Mouse (Mus musculus): ENCODE measurements at regions not wholly inside any gene's neighbourhood (a gene's known extent, or its start where the extent isn't known, plus 50 kb on each side); places are given as distances from the start of the nearest gene placed in this dataset.

- peaks cover 80% of the 10 kb centered on the region for H3K27me3 ChIP-seq (ENCODE audit: insufficient read depth, poor library complexity, severe bottlenecking)
These were observed 74.1 kb upstream of the Prok2 start for GRCm38 (mm10) chr6:99800324-99800723.

DNA sequence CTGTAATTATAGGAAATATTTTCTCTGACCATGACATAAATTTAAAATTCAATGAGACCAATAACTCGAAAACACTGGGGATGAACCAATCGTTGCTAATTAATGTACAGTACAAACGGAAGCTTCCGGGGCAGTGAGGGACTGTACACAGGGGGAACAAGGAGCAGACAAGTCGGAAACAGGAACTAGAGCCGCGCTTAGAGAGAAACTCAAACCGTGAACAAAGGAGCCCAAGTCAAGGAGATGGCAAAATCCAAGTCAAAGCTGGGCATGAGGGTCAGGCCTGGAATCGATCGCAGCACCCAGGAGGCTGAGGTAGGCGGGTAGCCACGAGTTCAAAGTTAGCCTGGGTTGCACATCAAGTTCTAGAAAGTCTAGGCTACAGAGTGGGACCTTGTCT, 70.2 kb upstream of the Prok2 start:
- Histone ChIP-seq H3K27ac (no peak overlapping the region), H3K36me3 (no peaks in the 10 kb centered on the region), H3K4me3 (no peak overlapping the region), H3K4me1 (replicated peaks) (peaks cover 11% of the 10 kb centered on the region), H3K27me3 (ENCODE audit: insufficient read depth, poor library complexity, severe bottlenecking) (peaks cover 79% of the 10 kb centered on the region), H3K9me3 (no peaks in the 10 kb centered on the region)
- no peak for DNase-seq (ENCODE audit: low spot score)
- WGBS, result 92% methylated on average over 12 of the region's 12 CpGs

More at GRCm38 (mm10) chr6:99800324-99800723, 74.1 kb upstream of the Prok2 start:
- no peak for DNase-seq (ENCODE audit: low spot score)
- Histone ChIP-seq H3K27ac (no peak overlapping the region), H3K36me3 (no peaks in the 10 kb centered on the region), H3K4me1 (replicated peaks) (peaks cover 14% of the 10 kb centered on the region), H3K4me3 (no peak overlapping the region), H3K9me3 (no peaks in the 10 kb centered on the region)
- 71% methylated on average over 14 of the region's 14 CpGs for WGBS

DNA sequence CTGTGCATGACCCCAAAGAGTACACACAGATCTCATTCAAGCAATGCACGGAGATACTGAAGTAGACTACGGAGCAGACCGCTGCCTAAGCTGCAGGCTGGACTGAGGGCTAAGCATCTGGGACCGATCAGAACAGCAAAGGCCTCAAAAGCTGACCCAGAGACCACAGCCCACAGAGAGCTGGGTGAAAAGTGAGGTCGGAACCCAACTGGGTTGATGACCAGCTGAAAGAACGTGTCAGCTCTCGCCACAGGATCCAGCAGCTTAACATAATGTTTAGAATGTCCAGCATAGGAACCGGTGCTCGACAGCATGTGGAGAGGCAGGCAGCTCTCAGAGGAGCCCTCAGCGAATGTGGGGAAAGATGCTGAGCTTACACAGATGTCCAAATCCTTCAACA, 67.4 kb upstream of the Prok2 start:
- Histone ChIP-seq H3K9me3 (no peaks in the 10 kb centered on the region), H3K27ac (no peak overlapping the region), H3K36me3 (no peaks in the 10 kb centered on the region), H3K4me1 (replicated peaks) (peaks cover 11% of the 10 kb centered on the region), H3K27me3 (ENCODE audit: insufficient read depth, poor library complexity, severe bottlenecking) (peaks cover 70% of the 10 kb centered on the region), H3K4me3 (no peak overlapping the region)
- WGBS, result 34% methylated on average over 10 of the region's 10 CpGs
- peak; percentile 67 for DNase-seq (ENCODE audit: low spot score)

DNA sequence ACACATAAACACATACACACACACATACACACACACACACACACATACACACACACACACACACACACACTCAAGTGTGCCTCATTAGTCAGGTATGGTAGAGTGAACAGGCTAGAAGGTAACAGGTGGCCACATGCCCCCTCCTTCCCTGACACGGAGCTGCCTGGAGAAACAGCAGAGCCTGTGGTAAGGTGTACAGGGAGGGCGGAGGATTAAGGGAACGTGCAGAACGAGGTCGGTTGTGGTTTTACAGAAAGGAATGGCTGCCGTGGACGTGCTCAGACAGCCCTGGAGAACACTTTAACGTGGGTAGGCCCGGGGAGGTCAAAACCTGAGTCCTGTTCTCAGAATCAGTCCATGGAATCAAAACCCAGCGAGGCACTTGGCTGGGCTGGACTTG, 66.2 kb upstream of the Prok2 start:
- WGBS, result 64% methylated on average over 10 of the region's 10 CpGs

GRCm38 (mm10) chr6:99786977-99787376, 60.8 kb upstream of the Prok2 start:
- Histone ChIP-seq H3K9me3 (no peaks in the 10 kb centered on the region), H3K27me3 (ENCODE audit: insufficient read depth, poor library complexity, severe bottlenecking) (peaks cover 39% of the 10 kb centered on the region), H3K4me3 (no peak overlapping the region), H3K4me1 (replicated peaks) (no peaks in the 10 kb centered on the region), H3K27ac (no peak overlapping the region), H3K36me3 (no peaks in the 10 kb centered on the region)
- DNase-seq (ENCODE audit: low spot score), result no peak
- 91% methylated on average over 7 of the region's 7 CpGs for WGBS

More for the DNA sequence above, 66.2 kb upstream of the Prok2 start:
- Histone ChIP-seq H3K36me3 (no peaks in the 10 kb centered on the region), H3K4me3 (no peak overlapping the region), H3K27ac (no peak overlapping the region), H3K27me3 (ENCODE audit: insufficient read depth, poor library complexity, severe bottlenecking) (peaks cover 69% of the 10 kb centered on the region), H3K9me3 (no peaks in the 10 kb centered on the region), H3K4me1 (replicated peaks) (peaks cover 11% of the 10 kb centered on the region)
- DNase-seq (ENCODE audit: low spot score), result no peak

DNA sequence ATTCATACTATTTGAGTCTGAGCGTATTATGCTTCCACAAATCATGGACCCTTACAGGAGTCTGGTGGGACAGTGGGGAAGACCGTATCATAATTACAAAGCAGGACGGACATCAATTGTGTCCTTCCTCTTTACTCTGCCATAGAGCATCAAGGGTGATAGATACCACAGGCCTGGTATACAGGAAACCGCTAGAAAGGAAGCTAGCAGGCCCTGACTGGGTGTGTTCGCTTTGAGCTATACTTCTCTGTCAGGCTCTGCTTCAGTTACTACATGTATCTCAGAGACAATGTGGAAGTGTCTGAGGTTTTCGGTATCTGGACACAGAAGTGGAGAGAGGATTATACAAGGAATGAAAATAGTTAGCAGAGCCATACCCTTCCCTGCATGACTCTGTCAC, 59.0 kb upstream of the Prok2 start:
- no peaks in the 10 kb centered on the region for H3K4me1 ChIP-seq (replicated peaks)
- no peak overlapping the region for H3K27ac ChIP-seq
- 88% methylated on average over 6 of the region's 6 CpGs for WGBS
- no peaks in the 10 kb centered on the region for H3K36me3 ChIP-seq
- no peak overlapping the region for H3K4me3 ChIP-seq
- H3K9me3 ChIP-seq, result no peaks in the 10 kb centered on the region
- H3K27me3 ChIP-seq (ENCODE audit: insufficient read depth, poor library complexity, severe bottlenecking), result peaks cover 25% of the 10 kb centered on the region
- DNase-seq (ENCODE audit: low spot score), result no peak

DNA sequence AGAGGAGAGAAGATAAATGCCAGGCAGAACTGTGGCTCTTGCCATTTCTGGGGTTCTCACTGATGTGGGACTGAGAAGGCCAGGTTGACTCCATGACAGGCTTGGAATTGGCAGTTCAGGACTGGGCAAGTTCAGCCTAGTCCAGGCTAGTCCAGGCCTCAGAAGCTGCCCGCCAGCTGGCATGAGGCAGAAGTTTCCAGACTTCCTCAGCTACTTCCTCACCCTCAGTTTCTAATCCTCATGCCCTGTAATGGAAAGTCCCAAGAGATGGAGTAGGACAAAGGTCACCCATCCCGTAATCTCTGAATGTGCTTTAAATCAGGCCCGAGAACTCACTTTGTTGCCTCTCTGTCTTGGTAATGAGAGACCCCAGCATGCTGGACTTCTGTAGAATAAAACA, 58.6 kb upstream of the Prok2 start:
- Histone ChIP-seq H3K4me1 (replicated peaks) (no peaks in the 10 kb centered on the region), H3K27ac (no peak overlapping the region), H3K4me3 (no peak overlapping the region), H3K36me3 (no peaks in the 10 kb centered on the region), H3K27me3 (ENCODE audit: insufficient read depth, poor library complexity, severe bottlenecking) (peaks cover 23% of the 10 kb centered on the region), H3K9me3 (no peaks in the 10 kb centered on the region)
- WGBS, result 91% methylated on average over 3 of the region's 3 CpGs
- DNase-seq (ENCODE audit: low spot score), result no peak

DNA sequence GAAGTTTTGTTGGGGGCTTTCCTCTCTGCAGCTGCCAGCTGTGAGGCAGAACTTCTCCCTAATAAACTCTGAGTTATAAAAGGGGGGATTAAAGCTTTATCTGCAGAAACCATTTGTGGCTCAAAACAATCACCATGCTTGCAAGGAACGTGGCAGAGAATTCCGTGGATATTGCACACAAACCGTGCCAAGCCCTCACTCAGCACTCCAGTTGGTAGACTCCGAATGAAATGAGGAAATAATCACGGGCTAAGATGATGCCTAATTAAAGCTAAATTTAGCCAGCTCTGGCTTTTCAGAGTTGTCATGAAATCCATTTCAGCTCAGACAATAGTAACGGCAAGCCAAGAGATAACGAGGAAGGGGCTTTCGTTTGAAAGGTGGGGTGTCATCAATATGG, 58.1 kb upstream of the Prok2 start:
- Histone ChIP-seq H3K4me3 (no peak overlapping the region), H3K27ac (no peak overlapping the region), H3K36me3 (no peaks in the 10 kb centered on the region), H3K27me3 (ENCODE audit: insufficient read depth, poor library complexity, severe bottlenecking) (peaks cover 26% of the 10 kb centered on the region), H3K4me1 (replicated peaks) (no peaks in the 10 kb centered on the region), H3K9me3 (no peaks in the 10 kb centered on the region)
- WGBS, result 90% methylated on average over 8 of the region's 8 CpGs
- DNase-seq (ENCODE audit: low spot score), result no peak

DNA sequence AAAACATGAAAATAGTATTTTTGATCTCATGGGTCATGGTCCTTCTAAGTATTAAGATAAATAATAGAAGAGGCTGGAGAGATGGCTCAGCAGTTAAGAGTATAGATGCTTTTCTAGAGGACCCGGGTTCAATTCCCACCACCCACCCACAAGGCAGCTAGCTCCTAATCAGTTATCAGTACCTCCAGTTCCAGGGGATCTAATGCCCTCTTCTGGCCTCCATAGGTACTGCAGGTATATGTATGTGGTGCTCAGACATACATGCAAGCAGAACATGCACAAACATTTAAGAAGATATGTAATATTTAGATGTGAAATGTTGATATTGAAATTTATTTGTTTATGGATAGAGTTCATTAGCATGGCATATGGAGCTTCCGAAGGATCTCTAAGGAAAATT, 56.8 kb upstream of the Prok2 start:
- no peaks in the 10 kb centered on the region for H3K4me1 ChIP-seq (replicated peaks)
- no peaks in the 10 kb centered on the region for H3K36me3 ChIP-seq
- 81% methylated on average over 2 of the region's 2 CpGs for WGBS
- no peak overlapping the region for H3K4me3 ChIP-seq
- peaks cover 24% of the 10 kb centered on the region for H3K27me3 ChIP-seq (ENCODE audit: insufficient read depth, poor library complexity, severe bottlenecking)
- H3K27ac ChIP-seq, result no peak overlapping the region
- H3K9me3 ChIP-seq, result no peaks in the 10 kb centered on the region
- DNase-seq (ENCODE audit: low spot score), result peak; percentile 15
